Mouse (Mus musculus) neural tube, embryonic 13.5 days (tissue): ENCODE results near the gene Gm853. TPM values are rescaled to one million over a fixed set of nuclear protein-coding genes. Genes with fewer than 3 reads are reported as not detected.

Source experiments
- ATAC-seq: fragments of 200-750 bp; cut with Nextera tagmentation; 2 replicates; pipeline ENCODE4 v1.8.0; 2017; ENCODE audit warnings: low read depth, mild to moderate bottlenecking, moderate TSS enrichment, moderate library complexity
- H3K27ac ChIP-seq: fragments of 300-500 bp; sonication (generic); replicated peaks from 2 replicates; pipeline ENCODE4 v1.5.1; 2015; ENCODE audit warnings: moderate library complexity, mild to moderate bottlenecking, inconsistent platforms
- H3K27me3 ChIP-seq: fragments of 300-500 bp; sonication (generic); 2 replicates; pipeline ENCODE4 v1.6.1; 2015; ENCODE audit warnings: mild to moderate bottlenecking, inconsistent platforms
- H3K36me3 ChIP-seq: fragments of 300-500 bp; sonication (generic); 2 replicates; pipeline ENCODE4 v1.6.1; 2015; ENCODE audit warnings: mild to moderate bottlenecking, inconsistent platforms
- H3K4me1 ChIP-seq: fragments of 300-500 bp; sonication (generic); replicated peaks from 2 replicates; pipeline ENCODE4 v1.6.1; 2015; ENCODE audit warnings: inconsistent platforms
- H3K4me2 ChIP-seq: fragments of 300-500 bp; sonication (generic); 2 replicates; pipeline ENCODE4 v1.6.1; 2015; ENCODE audit warnings: inconsistent platforms, mild to moderate bottlenecking, moderate library complexity
- H3K4me3 ChIP-seq: fragments of 300-500 bp; sonication (generic); 2 replicates; pipeline ENCODE4 v1.5.1; 2015; ENCODE audit warnings: mild to moderate bottlenecking, inconsistent platforms
- H3K9ac ChIP-seq: fragments of 300-500 bp; sonication (generic); 2 replicates; pipeline ENCODE4 v1.6.1; 2015; ENCODE audit warnings: moderate library complexity, mild to moderate bottlenecking, inconsistent platforms
- H3K9me3 ChIP-seq: fragments of 300-500 bp; sonication (generic); 2 replicates; pipeline ENCODE4 v1.6.1; 2016; ENCODE audit warnings: inconsistent platforms
- WGBS: fragments of 180-500 bp; shearing (Covaris S2); methylation state at CpG from one replicate; pipeline ENCODE4 v1.1.7; 2015; 5-methylcytosine and 5-hydroxymethylcytosine counted together
- polyA plus RNA-seq: library from polyadenylated mRNA; unstranded; fragments of >200 nt; fragmentation: Nextera tagmentation; extraction: Ambion mirVana; gene quantifications from 2 replicates; pipeline ENCODE4 v1.2.1, GENCODE M21; 2015

Gene Gm853
- polyA plus RNA-seq, result not detected in 2 replicates

DNA sequence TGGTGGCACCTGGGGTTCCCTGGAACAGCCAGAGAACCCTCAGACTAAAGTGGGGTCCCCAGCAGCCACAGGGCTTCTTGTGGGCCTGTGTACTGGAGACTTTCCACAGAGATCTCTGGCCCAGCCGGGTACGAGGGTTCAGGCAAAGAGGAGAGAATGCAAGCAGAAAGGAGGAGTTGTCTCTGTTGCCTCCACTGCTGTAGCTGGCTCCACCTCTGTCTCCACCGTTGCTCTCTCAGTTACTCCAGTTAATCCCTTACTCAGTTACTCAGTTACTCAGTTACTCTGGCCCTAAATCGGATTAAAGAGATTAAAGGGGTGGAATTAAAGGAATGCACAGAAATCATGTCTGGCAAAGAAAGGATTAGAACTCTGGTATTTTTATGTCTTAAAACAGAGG, at the start of gene Gm853:
Gm853 (minus strand) TSS at position 223 of the 400 bp plus-strand sequence.
- Histone ChIP-seq H3K4me2 (no peak within 1 kb of the TSS), H3K36me3 (no peaks in the 10 kb centered on the region), H3K4me1 (no peaks in the 10 kb centered on the region), H3K9me3 (no peaks in the 10 kb centered on the region), H3K4me3 (no peak within 1 kb of the TSS), H3K27me3 (no peaks in the 10 kb centered on the region), H3K9ac (no peak within 1 kb of the TSS), H3K27ac (no peak within 1 kb of the TSS)
- WGBS, result 68% methylated on average over 4 of the region's 4 CpGs
- ATAC-seq, result no peak

DNA sequence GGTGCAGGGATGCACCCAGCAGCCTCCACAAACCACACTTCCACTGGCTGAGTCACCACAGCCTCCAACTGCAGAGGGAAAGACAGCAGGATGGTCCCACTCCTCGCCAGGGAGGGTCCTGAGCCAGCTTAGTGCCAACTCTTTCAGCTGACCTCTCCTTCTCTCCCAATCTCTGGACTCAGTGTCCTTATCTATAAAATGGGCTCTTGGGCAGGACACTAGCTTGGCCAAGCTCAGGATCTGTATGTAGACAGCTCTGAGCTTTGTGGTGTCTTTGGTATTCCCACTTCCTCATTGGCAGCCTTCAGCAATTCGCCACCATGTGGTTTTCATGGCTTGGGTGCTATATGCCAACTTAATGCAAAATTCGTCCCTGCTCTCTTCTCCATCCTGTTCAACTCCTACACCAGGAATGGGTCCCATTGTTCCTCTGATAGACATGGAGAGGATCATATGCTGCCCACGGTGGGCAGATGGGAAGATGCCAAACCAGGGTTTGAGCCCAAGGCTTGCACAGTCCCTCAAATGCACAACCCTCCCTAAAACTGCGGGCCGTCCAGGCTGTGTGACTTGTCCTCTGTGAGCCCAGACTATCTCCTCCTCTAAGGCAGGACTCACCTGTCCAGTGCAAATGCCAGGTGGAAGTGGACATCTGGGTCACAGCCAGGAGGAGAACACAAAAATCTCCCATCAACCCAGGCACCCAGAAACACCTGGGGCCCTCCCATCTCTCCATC, 48.6 kb upstream of the Gm853 start:
- WGBS, result 88% methylated on average over 6 of the region's 6 CpGs
- Histone ChIP-seq H3K4me2 (no peak overlapping the region), H3K4me3 (no peak overlapping the region), H3K27me3 (no peaks in the 10 kb centered on the region; the same call in 1 of the 2 replicates), H3K4me1 (peaks cover 33% of the 10 kb centered on the region), H3K36me3 (0 out of 2 replicates have a peak, but pooled peaks cover 5% of the 10 kb centered on the region), H3K27ac (no peak overlapping the region), H3K9me3 (no peaks in the 10 kb centered on the region), H3K9ac (no peak overlapping the region)
- ATAC-seq, result no peak

DNA sequence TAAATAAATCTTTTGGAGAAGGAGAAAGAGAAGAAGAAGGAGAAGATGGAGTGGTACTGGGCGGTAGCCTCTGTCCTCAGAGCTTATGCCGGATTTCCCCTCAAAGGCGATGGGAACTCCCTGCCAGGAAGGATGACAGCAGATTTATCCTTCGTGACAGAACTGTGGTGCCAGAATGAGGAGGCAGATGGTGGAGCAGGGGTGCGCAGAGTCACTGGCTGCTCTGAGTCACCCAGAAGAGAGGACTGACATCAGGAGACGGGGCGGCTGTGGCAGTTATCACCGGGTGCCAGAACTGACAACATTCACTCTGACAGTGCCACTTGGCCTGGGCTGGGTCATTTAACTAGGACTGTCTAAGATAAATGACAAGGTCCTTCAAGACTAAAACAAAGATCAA, 47.9 kb upstream of the Gm853 start:
- Histone ChIP-seq H3K4me2 (no peak overlapping the region), H3K9me3 (no peaks in the 10 kb centered on the region), H3K4me3 (no peak overlapping the region), H3K27ac (no peak overlapping the region), H3K27me3 (no peaks in the 10 kb centered on the region), H3K4me1 (peaks cover 35% of the 10 kb centered on the region), H3K9ac (no peak overlapping the region), H3K36me3 (0 out of 2 replicates have a peak, but pooled peaks cover 5% of the 10 kb centered on the region)
- WGBS, result 83% methylated on average over 8 of the region's 8 CpGs
- ATAC-seq, result no peak

DNA sequence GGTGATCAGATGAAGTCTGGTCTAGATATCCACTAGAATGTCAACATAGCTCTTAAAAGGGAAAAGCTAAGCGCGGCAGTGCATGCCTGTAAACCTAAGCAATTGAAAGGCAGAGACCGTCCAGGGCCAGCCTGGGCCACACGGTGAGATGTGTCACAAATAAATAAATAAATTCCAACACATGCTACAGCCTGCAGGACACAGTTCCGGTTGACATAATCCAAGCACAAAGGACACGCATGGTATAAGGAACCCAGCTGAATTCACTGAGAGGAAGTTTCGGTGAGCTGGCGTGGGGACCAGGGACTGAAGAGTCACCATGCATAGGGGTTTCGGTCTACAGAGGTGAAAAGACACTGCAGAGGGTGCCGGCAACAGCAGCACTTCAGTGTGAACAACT, 46.5 kb upstream of the Gm853 start:
- Histone ChIP-seq H3K27ac (no peak overlapping the region), H3K9ac (no peak overlapping the region), H3K4me3 (no peak overlapping the region), H3K4me2 (no peak overlapping the region), H3K9me3 (no peaks in the 10 kb centered on the region), H3K27me3 (no peaks in the 10 kb centered on the region), H3K36me3 (peaks cover 7% of the 10 kb centered on the region; the same call in 1 of the 2 replicates), H3K4me1 (peaks cover 41% of the 10 kb centered on the region)
- ATAC-seq, result no peak
- 83% methylated on average over 10 of the region's 10 CpGs for WGBS

DNA sequence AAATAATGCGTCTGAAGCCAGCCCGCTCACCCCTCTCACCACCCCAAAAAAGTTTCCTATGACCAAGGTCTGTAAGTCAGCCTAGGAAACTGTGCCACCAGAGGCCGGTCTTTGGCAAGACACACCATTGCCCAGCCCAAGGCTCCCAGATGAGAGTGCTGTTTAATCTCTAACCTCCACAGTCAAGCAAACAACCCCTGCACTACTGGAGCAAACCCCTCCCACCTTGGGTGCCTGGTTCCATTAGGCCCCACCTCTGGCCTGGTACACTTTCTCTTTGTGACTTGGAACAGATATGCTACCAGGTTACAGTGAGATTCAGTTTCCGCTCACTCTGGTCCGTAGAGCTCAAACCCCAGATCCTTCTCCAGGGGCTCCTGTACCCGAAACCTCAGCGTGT, 44.9 kb upstream of the Gm853 start:
- no peaks in the 10 kb centered on the region for H3K9me3 ChIP-seq
- peaks cover 24% of the 10 kb centered on the region for H3K36me3 ChIP-seq
- H3K27ac ChIP-seq, result no peak overlapping the region
- H3K4me2 ChIP-seq, result no peak overlapping the region
- no peaks in the 10 kb centered on the region for H3K27me3 ChIP-seq
- WGBS, result 88% methylated on average over 7 of the region's 7 CpGs
- no peak for ATAC-seq
- no peak overlapping the region for H3K9ac ChIP-seq
- peaks cover 25% of the 10 kb centered on the region for H3K4me1 ChIP-seq
- no peak overlapping the region for H3K4me3 ChIP-seq

DNA sequence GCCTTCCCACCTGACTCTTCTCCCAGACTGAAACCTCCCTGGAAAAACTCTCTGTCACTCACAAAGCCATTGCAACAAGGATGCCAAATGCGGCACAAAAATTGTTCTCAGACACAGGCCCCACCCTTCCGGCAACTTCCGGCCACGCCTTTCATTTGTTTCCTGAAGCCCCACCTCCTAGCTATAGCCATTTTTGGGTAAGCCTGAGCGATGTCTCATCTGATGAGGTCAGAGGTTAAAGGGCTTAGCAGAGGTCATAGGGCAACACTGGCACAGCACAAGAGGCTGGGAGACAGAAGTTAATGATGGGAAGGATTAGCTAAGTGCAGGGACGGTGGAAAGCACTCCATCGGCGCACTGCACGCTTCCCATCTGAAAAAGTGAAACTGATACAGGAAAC, 44.4 kb upstream of the Gm853 start:
- Histone ChIP-seq H3K36me3 (peaks cover 29% of the 10 kb centered on the region), H3K27me3 (no peaks in the 10 kb centered on the region), H3K27ac (no peak overlapping the region), H3K4me1 (peaks cover 24% of the 10 kb centered on the region), H3K4me3 (no peak overlapping the region), H3K9ac (no peak overlapping the region), H3K9me3 (no peaks in the 10 kb centered on the region), H3K4me2 (no peak overlapping the region)
- WGBS, result 80% methylated on average over 9 of the region's 9 CpGs
- ATAC-seq, result no peak

DNA sequence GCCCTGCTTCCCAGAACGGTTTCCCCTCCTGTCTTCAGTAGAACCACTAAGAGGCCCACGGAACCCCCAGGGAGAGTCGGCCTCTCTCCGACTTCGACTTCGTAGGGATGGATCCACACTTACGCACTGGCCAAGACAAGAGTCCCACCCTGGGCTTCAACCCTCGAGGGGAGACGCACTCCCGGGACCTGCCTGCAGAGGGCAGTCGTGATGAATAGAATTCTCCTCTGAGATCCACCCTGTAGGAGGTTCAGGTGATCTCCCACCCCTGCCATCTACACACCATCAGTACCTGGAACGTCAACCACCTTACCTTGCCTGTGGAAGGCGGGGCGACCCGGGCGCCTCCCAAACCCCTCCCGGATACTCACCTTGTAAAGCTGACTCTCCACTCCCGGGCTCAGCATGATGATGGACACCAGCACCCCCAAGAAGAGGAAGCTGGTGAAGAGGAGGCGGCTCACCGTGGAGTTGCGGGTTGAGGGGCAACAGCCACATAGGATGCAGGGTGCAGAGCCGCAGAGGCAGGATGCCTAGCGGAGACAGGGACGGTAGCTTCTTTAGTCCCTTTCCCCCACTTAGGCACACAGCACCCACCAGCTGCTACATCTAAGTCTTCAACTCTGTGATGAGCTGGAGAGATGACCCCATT, 42.6 kb upstream of the Gm853 start:
- no peak overlapping the region for H3K4me3 ChIP-seq
- H3K4me1 ChIP-seq, result peaks cover 24% of the 10 kb centered on the region
- H3K4me2 ChIP-seq, result peak overlapping the region; percentile 20; the same call in 1 of the 2 replicates
- H3K9me3 ChIP-seq, result no peaks in the 10 kb centered on the region
- H3K27me3 ChIP-seq, result no peaks in the 10 kb centered on the region
- peak; percentile 46 for ATAC-seq
- WGBS, result 25% methylated on average over 24 of the region's 24 CpGs
- H3K36me3 ChIP-seq, result peaks cover 39% of the 10 kb centered on the region
- H3K9ac ChIP-seq, result peak overlapping the region; percentile 34; the same call in 1 of the 2 replicates
- H3K27ac ChIP-seq, result no peak overlapping the region

DNA sequence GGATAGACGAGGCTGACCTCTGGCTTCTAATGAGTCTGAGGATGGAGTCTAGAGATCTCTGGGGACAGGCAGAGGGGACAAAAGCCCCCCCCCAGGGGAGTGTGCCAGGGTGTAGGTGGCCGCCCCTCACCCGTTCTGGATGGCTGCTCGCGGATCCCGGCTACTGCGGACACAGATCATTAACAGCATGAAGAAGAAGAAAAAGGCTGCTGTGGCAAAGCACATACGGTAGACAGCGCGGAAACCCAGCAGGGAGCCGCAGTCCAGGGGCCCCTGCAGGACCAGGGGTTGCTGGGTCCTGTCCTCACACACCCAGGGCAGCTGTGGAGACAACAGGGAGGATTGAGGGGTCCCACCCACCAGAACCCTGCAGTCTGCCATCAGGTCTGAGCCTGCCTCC, 41.9 kb upstream of the Gm853 start:
- Histone ChIP-seq H3K9ac (peak overlapping the region; percentile 34; the same call in 1 of the 2 replicates), H3K4me2 (peak overlapping the region; percentile 20; the same call in 1 of the 2 replicates), H3K27ac (no peak overlapping the region), H3K27me3 (no peaks in the 10 kb centered on the region), H3K4me1 (peaks cover 24% of the 10 kb centered on the region), H3K36me3 (peaks cover 46% of the 10 kb centered on the region), H3K9me3 (no peaks in the 10 kb centered on the region), H3K4me3 (no peak overlapping the region)
- WGBS, result 13% methylated on average over 11 of the region's 11 CpGs
- ATAC-seq, result peak; percentile 10; the same call in 1 of the 2 replicates

DNA sequence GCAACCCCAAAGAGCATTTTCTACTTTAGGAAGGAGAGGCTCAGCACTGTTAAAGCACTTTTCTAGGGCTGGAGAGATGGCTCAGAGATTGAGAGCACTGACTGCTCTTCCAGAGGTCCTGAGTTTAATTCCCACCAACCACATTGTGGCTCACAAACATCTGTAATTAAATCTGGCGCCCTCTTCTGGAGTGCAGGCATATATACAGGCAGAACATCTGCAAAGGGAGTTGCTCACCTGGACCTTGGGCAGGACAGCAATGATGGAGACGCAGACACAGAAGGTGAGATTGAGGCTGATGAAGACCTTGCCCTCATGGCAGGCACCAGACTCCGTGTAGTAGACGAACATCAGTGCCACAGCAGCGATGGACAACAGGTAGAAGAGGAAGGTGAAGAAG, 38.2 kb upstream of the Gm853 start:
- Histone ChIP-seq H3K9ac (no peak overlapping the region), H3K27me3 (no peaks in the 10 kb centered on the region), H3K4me1 (peaks cover 16% of the 10 kb centered on the region), H3K4me3 (no peak overlapping the region), H3K4me2 (no peak overlapping the region), H3K27ac (no peak overlapping the region), H3K9me3 (no peaks in the 10 kb centered on the region), H3K36me3 (peaks cover 82% of the 10 kb centered on the region)
- WGBS, result 38% methylated on average over 5 of the region's 5 CpGs
- no peak for ATAC-seq

DNA sequence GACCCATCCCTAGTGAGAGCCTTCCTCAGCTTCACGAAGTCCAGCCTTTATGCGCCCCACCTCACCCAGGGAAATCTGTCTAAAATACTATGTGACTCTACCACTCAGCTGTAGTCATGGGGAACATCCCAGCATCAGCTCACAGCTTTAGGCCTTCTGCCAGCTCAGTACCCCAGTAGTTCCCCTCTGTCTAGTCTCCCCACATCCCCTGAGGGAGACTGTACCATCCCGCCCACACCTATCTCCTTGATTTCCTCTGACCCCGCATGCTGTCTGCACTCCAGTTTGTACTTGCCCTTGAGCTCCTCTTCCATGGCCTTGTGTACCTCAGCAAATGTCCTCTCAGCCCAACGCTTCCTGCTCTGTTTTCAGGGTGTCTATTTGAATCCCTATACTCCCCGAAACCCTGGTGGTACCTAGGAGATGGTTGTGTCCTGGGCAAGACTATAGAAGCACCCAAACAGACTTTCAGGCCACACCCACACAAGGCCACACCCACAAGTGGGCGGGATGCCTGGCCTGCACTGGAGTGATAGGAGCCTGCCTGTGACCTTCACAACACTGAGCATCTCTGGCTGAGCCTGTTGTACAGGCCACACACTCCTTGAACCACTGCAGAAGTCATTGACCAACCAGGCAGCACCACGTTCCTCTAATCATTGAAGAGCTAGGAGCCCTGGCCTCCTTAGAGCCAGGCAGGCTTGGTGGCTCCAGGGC, 30.4 kb upstream of the Gm853 start:
- Histone ChIP-seq H3K4me3 (no peak overlapping the region), H3K9me3 (no peaks in the 10 kb centered on the region), H3K36me3 (peaks cover 66% of the 10 kb centered on the region), H3K4me1 (no peaks in the 10 kb centered on the region), H3K27me3 (no peaks in the 10 kb centered on the region), H3K27ac (no peak overlapping the region), H3K9ac (no peak overlapping the region), H3K4me2 (no peak overlapping the region)
- WGBS, result 66% methylated on average over 8 of the region's 8 CpGs
- no peak; the same call in 1 of the 2 replicates for ATAC-seq

DNA sequence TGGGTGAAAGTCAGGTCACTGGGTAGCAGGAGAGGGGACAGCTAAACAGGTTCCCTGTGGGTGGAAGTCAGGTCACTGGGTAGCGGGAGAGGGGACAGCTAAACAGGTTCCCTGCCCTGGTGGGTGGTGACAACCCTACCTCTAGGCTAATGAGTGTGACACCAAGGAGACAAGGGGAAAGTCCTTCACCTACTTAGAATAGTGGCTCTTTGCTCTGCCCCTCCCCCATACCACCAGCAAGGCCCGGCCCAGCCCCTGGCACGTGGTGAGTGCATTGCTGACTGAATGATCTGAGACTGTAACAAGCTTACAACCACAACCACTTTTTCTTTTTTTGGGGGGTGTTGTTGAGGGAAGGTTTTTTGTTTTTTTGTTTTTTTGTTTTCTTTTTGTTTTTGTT, 29.6 kb upstream of the Gm853 start:
- Histone ChIP-seq H3K27me3 (no peaks in the 10 kb centered on the region), H3K4me2 (no peak overlapping the region), H3K4me1 (no peaks in the 10 kb centered on the region), H3K36me3 (peaks cover 58% of the 10 kb centered on the region), H3K4me3 (no peak overlapping the region), H3K27ac (no peak overlapping the region), H3K9ac (no peak overlapping the region), H3K9me3 (no peaks in the 10 kb centered on the region)
- WGBS, result 43% methylated on average over 3 of the region's 3 CpGs
- ATAC-seq, result peak; percentile 10; the same call in 1 of the 2 replicates

DNA sequence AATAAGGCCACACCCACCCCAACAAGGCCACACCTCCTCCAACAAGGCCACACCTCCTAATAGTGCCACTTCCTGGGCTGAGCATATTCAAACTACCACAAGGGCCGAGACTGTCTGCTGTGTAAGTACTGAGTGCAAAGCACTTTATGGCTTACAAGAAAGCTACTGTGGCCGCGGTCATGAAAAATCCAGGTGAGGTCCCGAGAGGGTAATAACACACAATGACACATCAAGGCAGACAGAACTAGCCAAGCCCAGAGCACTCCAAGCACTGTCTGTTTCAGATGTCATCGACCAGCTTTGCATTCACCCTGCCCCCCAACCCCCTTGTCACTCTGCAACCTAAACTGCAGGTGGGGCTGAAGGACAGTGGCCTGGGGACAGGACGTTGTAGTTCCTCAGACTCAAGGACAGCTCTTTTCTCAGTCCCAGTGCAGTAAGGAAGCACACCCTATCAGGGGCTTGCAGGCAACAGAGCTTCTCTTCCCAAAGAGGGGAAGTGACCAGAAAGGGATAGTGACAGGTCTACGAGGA, 29.0 kb upstream of the Gm853 start:
- H3K4me1 ChIP-seq, result no peaks in the 10 kb centered on the region
- no peaks in the 10 kb centered on the region for H3K9me3 ChIP-seq
- no peaks in the 10 kb centered on the region for H3K27me3 ChIP-seq
- no peak overlapping the region for H3K4me3 ChIP-seq
- 35% methylated on average over 7 of the region's 7 CpGs for WGBS
- no peak overlapping the region for H3K27ac ChIP-seq
- H3K4me2 ChIP-seq, result no peak overlapping the region
- no peak overlapping the region for H3K9ac ChIP-seq
- no peak for ATAC-seq
- peaks cover 53% of the 10 kb centered on the region for H3K36me3 ChIP-seq
